Mouse (Mus musculus): ENCODE results near the gene Slc41a3. TPM values are rescaled to one million over a fixed set of nuclear protein-coding genes. Genes with fewer than 3 reads are reported as not detected.

Slc41a3 gene
- polyA plus RNA-seq, 1 experiment from 2014 or later, result 10.7 TPM

DNA sequence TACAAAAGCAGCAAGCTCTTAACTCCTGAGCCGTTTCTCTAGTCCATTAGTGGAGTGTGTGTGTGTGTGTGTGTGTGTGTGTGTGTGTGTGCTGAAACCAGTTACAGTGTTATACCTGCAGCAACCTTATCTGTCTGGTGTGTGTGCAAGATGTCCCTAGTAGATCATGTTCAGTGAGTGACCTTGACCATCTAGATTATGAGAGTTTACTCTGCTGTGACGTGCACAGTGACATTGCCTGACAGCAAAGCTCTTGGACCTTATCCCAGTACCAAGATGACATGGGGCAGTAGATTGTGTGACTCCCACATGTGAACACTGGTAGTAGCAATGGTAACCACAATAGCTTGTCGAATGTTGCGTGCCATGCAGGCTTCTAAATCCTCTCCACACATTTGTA, 4.2 kb upstream of the Slc41a3 start:
- no peaks in the 10 kb centered on the region for H3K9me3 ChIP-seq (replicated peaks)
- H3K4me1 ChIP-seq (replicated peaks), result peaks cover 26% of the 10 kb centered on the region
- 61% methylated on average over 4 of the region's 4 CpGs for WGBS
- H3K9ac ChIP-seq, result no peak overlapping the region
- H3K27me3 ChIP-seq, result no peaks in the 10 kb centered on the region
- H3K27ac ChIP-seq, result no peak overlapping the region
- H3K4me3 ChIP-seq, result no peak overlapping the region
- no peak for ATAC-seq (replicated peaks; ENCODE audit: insufficient number of reproducible peaks, insufficient read depth, low FRiP score, low read depth)
- no peak overlapping the region for H3K4me2 ChIP-seq
- no peaks in the 10 kb centered on the region for H3K36me3 ChIP-seq

- no peak overlapping the region for H3K9ac ChIP-seq
- no peak for ATAC-seq (replicated peaks; ENCODE audit: insufficient number of reproducible peaks, insufficient read depth, low FRiP score, low read depth)
Observed at GRCm38 (mm10) chr6:90601736-90602135, 2.8 kb upstream of the Slc41a3 start.

DNA sequence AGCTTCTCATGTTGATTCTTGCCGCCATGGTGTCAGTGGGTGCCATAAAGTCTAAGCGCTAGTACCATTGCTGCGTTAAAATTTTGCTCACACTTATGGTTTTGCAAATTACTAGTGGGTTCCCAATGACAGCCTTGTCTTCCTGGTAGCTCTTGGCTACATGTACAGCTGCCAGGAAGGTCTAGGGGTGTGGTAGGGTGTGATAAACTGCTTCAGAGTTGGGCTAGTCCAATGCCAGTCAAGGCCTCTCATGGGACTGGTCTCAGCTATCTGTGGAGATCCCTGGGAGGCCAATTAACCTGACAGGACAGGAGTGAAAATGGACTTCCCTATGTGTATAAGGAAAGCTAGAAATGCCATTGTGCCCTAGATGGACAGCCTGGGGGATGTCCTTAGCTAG, 2.2 kb upstream of the Slc41a3 start:
- Histone ChIP-seq H3K36me3 (no peaks in the 10 kb centered on the region), H3K27ac (no peak overlapping the region), H3K27me3 (no peaks in the 10 kb centered on the region), H3K4me3 (no peak overlapping the region), H3K4me1 (replicated peaks) (peaks cover 39% of the 10 kb centered on the region), H3K9me3 (replicated peaks) (no peaks in the 10 kb centered on the region), H3K9ac (no peak overlapping the region), H3K4me2 (no peak overlapping the region)
- 90% methylated on average over 3 of the region's 3 CpGs for WGBS
- ATAC-seq (replicated peaks; ENCODE audit: insufficient number of reproducible peaks, insufficient read depth, low FRiP score, low read depth), result no peak

More at GRCm38 (mm10) chr6:90601736-90602135, 2.8 kb upstream of the Slc41a3 start:
- no peak overlapping the region for H3K4me2 ChIP-seq
- no peak overlapping the region for H3K4me3 ChIP-seq
- H3K9me3 ChIP-seq (replicated peaks), result no peaks in the 10 kb centered on the region
- H3K36me3 ChIP-seq, result no peaks in the 10 kb centered on the region
- peaks cover 35% of the 10 kb centered on the region for H3K4me1 ChIP-seq (replicated peaks)
- H3K27ac ChIP-seq, result no peak overlapping the region
- H3K27me3 ChIP-seq, result no peaks in the 10 kb centered on the region
- 38% methylated on average over 7 of the region's 7 CpGs for WGBS

DNA sequence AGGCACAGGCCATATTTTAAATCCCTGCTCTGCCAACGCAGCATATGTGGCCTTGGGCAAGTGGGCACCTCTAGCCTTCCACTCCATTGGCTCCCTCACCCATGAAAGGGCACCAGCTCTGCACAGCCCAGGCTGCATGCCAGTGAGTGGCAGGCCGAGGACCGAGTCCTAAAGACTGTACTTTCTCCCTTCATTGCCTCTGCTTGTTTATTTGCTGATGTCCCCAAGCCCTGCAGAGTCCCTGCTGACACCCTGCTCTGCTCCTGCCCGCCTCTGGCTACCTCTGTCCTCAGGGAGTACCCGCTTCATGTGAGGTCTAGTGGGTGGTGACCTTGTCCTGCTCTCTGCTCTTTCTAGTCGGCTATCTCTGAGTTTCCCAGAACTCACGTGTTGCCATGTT, 1.4 kb upstream of the Slc41a3 start:
- Histone ChIP-seq H3K27me3 (no peaks in the 10 kb centered on the region), H3K9me3 (replicated peaks) (no peaks in the 10 kb centered on the region), H3K4me2 (no peak overlapping the region), H3K4me1 (replicated peaks) (peaks cover 40% of the 10 kb centered on the region), H3K27ac (no peak overlapping the region), H3K4me3 (no peak overlapping the region), H3K36me3 (no peaks in the 10 kb centered on the region), H3K9ac (no peak overlapping the region)
- WGBS, result 66% methylated on average over 7 of the region's 7 CpGs
- no peak for ATAC-seq (replicated peaks; ENCODE audit: insufficient number of reproducible peaks, insufficient read depth, low FRiP score, low read depth)

GRCm38 (mm10) chr6:90604130-90604529, 395 bp upstream of the Slc41a3 start:
- no peak overlapping the region for H3K27ac ChIP-seq
- H3K4me1 ChIP-seq (replicated peaks), result peaks cover 45% of the 10 kb centered on the region
- H3K4me3 ChIP-seq, result peak overlapping the region; percentile 64
- ATAC-seq (replicated peaks; ENCODE audit: insufficient number of reproducible peaks, insufficient read depth, low FRiP score, low read depth), result 0 out of 2 replicates have a peak, but pooled peaks have one; percentile 4
- H3K36me3 ChIP-seq, result no peaks in the 10 kb centered on the region
- H3K27me3 ChIP-seq, result no peaks in the 10 kb centered on the region
- peak overlapping the region; percentile 91 for H3K4me2 ChIP-seq
- no peak overlapping the region for H3K9ac ChIP-seq
- H3K9me3 ChIP-seq (replicated peaks), result no peaks in the 10 kb centered on the region
- WGBS, result 58% methylated on average over 3 of the region's 3 CpGs

- Histone ChIP-seq H3K9me3 (replicated peaks) (no peaks in the 10 kb centered on the region), H3K4me3 (peak overlapping the region; percentile 64), H3K27me3 (no peaks in the 10 kb centered on the region), H3K27ac (peak overlapping the region; percentile 69), H3K4me2 (peak overlapping the region; percentile 91), H3K36me3 (no peaks in the 10 kb centered on the region), H3K4me1 (replicated peaks) (peaks cover 55% of the 10 kb centered on the region), H3K9ac (peak overlapping the region; percentile 71)
- no peak for ATAC-seq (replicated peaks; ENCODE audit: insufficient number of reproducible peaks, insufficient read depth, low FRiP score, low read depth)
- 10% methylated on average over 5 of the region's 5 CpGs for WGBS
Observed at GRCm38 (mm10) chr6:90605298-90605665, 757 bp downstream of the Slc41a3 start.

DNA sequence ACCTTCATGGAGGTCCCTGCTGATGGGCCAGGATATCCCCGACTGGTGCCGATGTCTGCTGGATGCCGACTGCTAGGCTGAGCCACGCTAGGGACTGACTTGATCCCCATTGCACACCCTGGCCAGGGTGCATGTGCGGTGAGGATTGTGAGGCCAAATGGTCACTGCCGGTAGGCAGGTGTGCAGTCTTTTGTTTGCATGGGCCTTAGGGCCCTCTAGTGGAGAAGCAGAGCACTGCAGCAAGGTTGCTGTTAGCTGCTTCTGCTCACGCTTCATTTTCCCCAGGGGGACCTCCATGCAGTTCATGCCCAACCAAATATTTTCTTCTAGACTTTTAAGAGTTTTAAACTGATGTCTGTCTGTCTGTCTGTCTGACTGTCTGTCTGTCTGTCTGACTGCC, 2.0 kb downstream of the Slc41a3 start:
- ATAC-seq (replicated peaks; ENCODE audit: insufficient number of reproducible peaks, insufficient read depth, low FRiP score, low read depth), result no peak

DNA sequence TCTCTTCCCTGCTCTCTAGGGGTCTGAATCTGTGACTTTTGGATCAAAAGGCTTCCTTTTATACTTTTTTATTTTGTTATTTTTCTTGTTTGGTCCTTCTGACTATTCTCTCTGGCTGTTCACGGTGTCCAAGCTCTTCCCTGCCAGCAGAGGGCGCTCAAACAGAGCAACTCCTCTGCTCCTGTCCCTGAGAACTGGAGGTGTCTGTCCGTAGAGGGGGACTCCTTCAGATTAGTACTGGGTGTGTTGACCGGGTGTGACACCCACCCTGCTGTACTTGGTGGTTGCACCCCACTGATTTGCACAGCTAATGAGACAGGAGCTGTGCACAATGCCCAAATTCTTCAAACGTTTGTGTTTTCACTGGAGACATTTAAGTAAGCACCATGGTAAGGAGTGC, 2.7 kb downstream of the Slc41a3 start:
- Histone ChIP-seq H3K4me3 (no peak overlapping the region), H3K9me3 (replicated peaks) (no peaks in the 10 kb centered on the region), H3K27ac (no peak overlapping the region), H3K27me3 (no peaks in the 10 kb centered on the region), H3K36me3 (no peaks in the 10 kb centered on the region), H3K4me2 (no peak overlapping the region), H3K9ac (no peak overlapping the region), H3K4me1 (replicated peaks) (peaks cover 38% of the 10 kb centered on the region)
- ATAC-seq (replicated peaks; ENCODE audit: insufficient number of reproducible peaks, insufficient read depth, low FRiP score, low read depth), result no peak
- 12% methylated on average over 5 of the region's 5 CpGs for WGBS

More for the DNA sequence above, 2.0 kb downstream of the Slc41a3 start:
- Histone ChIP-seq H3K4me3 (no peak overlapping the region), H3K4me1 (replicated peaks) (peaks cover 45% of the 10 kb centered on the region), H3K4me2 (no peak overlapping the region), H3K27ac (no peak overlapping the region), H3K9me3 (replicated peaks) (no peaks in the 10 kb centered on the region), H3K9ac (no peak overlapping the region), H3K36me3 (no peaks in the 10 kb centered on the region), H3K27me3 (no peaks in the 10 kb centered on the region)
- WGBS, result 25% methylated on average over 7 of the region's 7 CpGs

- WGBS, result 53% methylated on average over 6 of the region's 6 CpGs
- Histone ChIP-seq H3K27ac (no peak overlapping the region), H3K4me1 (replicated peaks) (peaks cover 38% of the 10 kb centered on the region), H3K4me3 (no peak overlapping the region), H3K36me3 (no peaks in the 10 kb centered on the region), H3K9ac (no peak overlapping the region), H3K9me3 (replicated peaks) (no peaks in the 10 kb centered on the region), H3K4me2 (no peak overlapping the region), H3K27me3 (no peaks in the 10 kb centered on the region)
- ATAC-seq (replicated peaks; ENCODE audit: insufficient number of reproducible peaks, insufficient read depth, low FRiP score, low read depth), result no peak
Observed at GRCm38 (mm10) chr6:90608186-90608585, 3.7 kb downstream of the Slc41a3 start.

- no peaks in the 10 kb centered on the region for H3K9me3 ChIP-seq (replicated peaks)
- peaks cover 44% of the 10 kb centered on the region for H3K4me1 ChIP-seq (replicated peaks)
- H3K4me2 ChIP-seq, result no peak overlapping the region
- H3K27me3 ChIP-seq, result no peaks in the 10 kb centered on the region
- no peak overlapping the region for H3K27ac ChIP-seq
- ATAC-seq (replicated peaks; ENCODE audit: insufficient number of reproducible peaks, insufficient read depth, low FRiP score, low read depth), result no peak
- WGBS, result 88% methylated on average over 5 of the region's 5 CpGs
- H3K4me3 ChIP-seq, result no peak overlapping the region
- no peak overlapping the region for H3K9ac ChIP-seq
- H3K36me3 ChIP-seq, result no peaks in the 10 kb centered on the region
Observed at GRCm38 (mm10) chr6:90610248-90610647, 5.7 kb downstream of the Slc41a3 start.

DNA sequence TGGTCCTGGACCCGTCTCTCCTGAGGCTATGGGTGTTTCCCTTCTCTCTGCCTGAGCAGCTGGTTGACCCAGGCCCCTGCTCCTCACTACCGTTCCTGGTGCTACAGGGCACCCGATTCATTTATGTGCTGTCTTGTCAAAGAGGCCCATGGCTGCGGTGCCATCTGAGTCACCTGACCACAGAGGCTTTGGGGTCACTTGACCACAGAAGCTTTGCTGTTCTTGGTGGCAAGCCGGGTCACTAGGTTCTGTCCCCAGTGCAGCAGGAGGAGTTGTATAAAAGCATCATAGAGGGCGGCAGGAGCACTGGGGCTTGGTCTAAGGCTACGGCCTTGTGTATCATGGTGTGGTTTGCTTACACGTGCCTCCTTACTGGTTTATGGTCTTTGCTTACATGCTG, 8.8 kb downstream of the Slc41a3 start:
- no peaks in the 10 kb centered on the region for H3K9me3 ChIP-seq (replicated peaks)
- no peaks in the 10 kb centered on the region for H3K36me3 ChIP-seq
- H3K4me2 ChIP-seq, result no peak overlapping the region
- no peaks in the 10 kb centered on the region for H3K27me3 ChIP-seq
- ATAC-seq (replicated peaks; ENCODE audit: insufficient number of reproducible peaks, insufficient read depth, low FRiP score, low read depth), result no peak
- H3K9ac ChIP-seq, result no peak overlapping the region
- 86% methylated on average over 8 of the region's 8 CpGs for WGBS
- H3K27ac ChIP-seq, result no peak overlapping the region
- H3K4me3 ChIP-seq, result no peak overlapping the region
- peaks cover 52% of the 10 kb centered on the region for H3K4me1 ChIP-seq (replicated peaks)

DNA sequence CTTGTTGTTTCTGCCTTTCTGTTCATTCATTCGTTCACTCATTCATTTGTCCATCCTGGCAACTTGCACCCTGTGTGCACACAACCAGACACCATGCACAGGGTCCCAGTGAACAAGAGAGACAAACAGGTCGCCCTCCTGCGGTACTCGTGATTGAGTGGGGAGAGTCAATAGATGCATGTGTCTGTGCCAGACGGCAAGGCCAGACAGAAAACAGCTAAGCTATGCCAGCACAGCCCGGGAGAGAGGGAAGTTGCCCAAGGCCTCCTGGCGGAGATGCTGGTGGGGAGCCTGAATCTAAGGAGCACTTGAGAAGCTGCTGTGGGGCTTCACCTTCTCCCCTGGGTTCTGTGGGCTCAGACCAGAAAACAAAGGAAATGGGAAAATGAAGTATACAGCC, 10.8 kb downstream of the Slc41a3 start:
- no peak overlapping the region for H3K9ac ChIP-seq
- no peak for ATAC-seq (replicated peaks; ENCODE audit: insufficient number of reproducible peaks, insufficient read depth, low FRiP score, low read depth)

More for the DNA sequence above, 10.8 kb downstream of the Slc41a3 start:
- no peaks in the 10 kb centered on the region for H3K27me3 ChIP-seq
- H3K27ac ChIP-seq, result peak overlapping the region; percentile 87
- peaks cover 56% of the 10 kb centered on the region for H3K4me1 ChIP-seq (replicated peaks)
- no peaks in the 10 kb centered on the region for H3K36me3 ChIP-seq
- no peak overlapping the region for H3K4me3 ChIP-seq
- no peaks in the 10 kb centered on the region for H3K9me3 ChIP-seq (replicated peaks)
- H3K4me2 ChIP-seq, result no peak overlapping the region
- WGBS, result 59% methylated on average over 7 of the region's 7 CpGs
